Mouse (Mus musculus) heart, adult 2 months (tissue): ENCODE data around the gene Pip4p1. TPM values are rescaled to one million over a fixed set of nuclear protein-coding genes. Genes with fewer than 3 reads are reported as not detected.
A peak's percentile ranks its signal among the peaks of the same experiment; 100 is the strongest.

Experiments
- DNase-seq, 2 experiments: peaks; one replicate each; pipeline ENCODE4 v3.0.0; 2021
- H3K27ac ChIP-seq: fragments of 200-600 bp; 2 replicates; pipeline ENCODE4 v1.8.1; 2022
- H3K27me3 ChIP-seq: fragments of 200-500 bp; 2 replicates; pipeline ENCODE4 v1.6.1; 2012; ENCODE audit warnings: mild to moderate bottlenecking, low read length, inconsistent platforms, mixed read lengths; ENCODE audit not compliant: control insufficient read depth, insufficient read depth
- H3K36me3 ChIP-seq: fragments of 200-500 bp; 2 replicates; pipeline ENCODE4 v1.6.1; 2012; ENCODE audit warnings: low read length, inconsistent platforms; ENCODE audit not compliant: control insufficient read depth, insufficient read depth
- H3K4me1 ChIP-seq: fragments of 200-500 bp; 2 replicates; pipeline ENCODE4 v1.6.1; 2011; ENCODE audit warnings: low read length; ENCODE audit not compliant: control insufficient read depth, insufficient read depth
- H3K4me3 ChIP-seq: fragments of 200-600 bp; 2 replicates; pipeline ENCODE4 v1.8.1; 2022
- H3K79me2 ChIP-seq: fragments of 200-500 bp; replicated peaks from 2 replicates; pipeline ENCODE4 v1.6.1; 2012; ENCODE audit warnings: mild to moderate bottlenecking, inconsistent platforms, low read length, moderate library complexity, mixed read lengths; ENCODE audit not compliant: control insufficient read depth, insufficient read depth
- H3K9ac ChIP-seq: fragments of 200-500 bp; 2 replicates; pipeline ENCODE4 v1.6.1; 2012; ENCODE audit warnings: low read depth, mild to moderate bottlenecking, control low read depth, inconsistent platforms, low read length, mixed read lengths
- CTCF ChIP-seq: fragments of 200-600 bp; IDR thresholded peaks from 2 replicates; pipeline ENCODE4 v1.8.1; 2022; ENCODE audit warnings: antibody characterized with exemption, mild to moderate bottlenecking, moderate library complexity
- EP300 ChIP-seq: fragments of 200-500 bp; IDR thresholded peaks from 2 replicates; pipeline ENCODE4 v1.6.1; 2011; ENCODE audit warnings: low read depth, low read length, control low read depth; ENCODE audit not compliant: insufficient read depth
- POLR2A ChIP-seq: fragments of 200-500 bp; IDR thresholded peaks from 2 replicates; pipeline ENCODE4 v1.6.1; 2011; ENCODE audit warnings: mild to moderate bottlenecking, low read depth, low read length, control low read depth; ENCODE audit not compliant: insufficient read depth
- WGBS: fragments of 180-500 bp; shearing (Covaris S2); methylation state at CpG from one replicate; pipeline ENCODE4 v1.1.7; 2018; 5-methylcytosine and 5-hydroxymethylcytosine counted together
- intact Hi-C: fragments of 180-260 bp; cut with DNase I; formaldehyde crosslinking; loops from one replicate; pipeline ENCODE4 v1.15.1; 2025
- polyA plus RNA-seq: library from polyadenylated mRNA; depleted of rRNA; stranded (reverse); fragments of >200 nt; gene quantifications from 2 replicates; pipeline ENCODE4 v1.2.3, GENCODE M21; 2012
- total RNA-seq, 2 experiments: library from RNA; stranded (reverse); gene quantifications; 2 replicates each; pipeline ENCODE4 v1.2.3; 2021

The Pip4p1 gene
- total and polyA plus RNA-seq, 3 experiments: 18.6 to 30.5 (median 27.8) TPM

DNA sequence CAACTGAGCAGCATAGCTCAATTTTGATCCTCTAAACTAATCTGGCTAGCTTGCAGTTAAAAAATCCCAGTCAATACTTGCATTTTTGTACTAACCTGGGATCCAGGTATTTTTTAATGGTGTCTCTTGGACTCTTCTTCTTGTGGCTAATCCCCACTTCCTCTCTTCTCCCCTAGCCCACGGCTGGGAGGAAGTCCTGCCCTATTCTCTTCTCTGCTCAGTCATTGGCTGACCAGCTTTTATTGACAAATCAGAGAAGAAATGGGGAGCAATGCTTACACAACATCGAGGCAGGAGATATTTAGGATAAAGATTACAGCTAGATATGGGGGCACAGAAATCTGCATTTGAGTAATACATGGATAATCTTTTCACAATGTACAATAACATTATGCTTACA, 8.3 kb upstream of the Pip4p1 start:
- H3K27me3 ChIP-seq: no peaks in the 10 kb centered on the region
- TF ChIP-seq EP300 (no peak), POLR2A (no peak), CTCF (no peak)
- H3K4me1 ChIP-seq: peaks cover 1% of the 10 kb centered on the region; the same call in 1 of the 2 replicates
- H3K4me3 ChIP-seq: no peak overlapping the region
- intact Hi-C loops: no loop called here
- H3K9ac ChIP-seq: no peak overlapping the region
- H3K79me2 ChIP-seq: no peaks in the 10 kb centered on the region
- no peak overlapping the region for H3K27ac ChIP-seq
- 26% methylated on average over 2 of the region's 2 CpGs for WGBS
- DNase-seq: no peak
- H3K36me3 ChIP-seq: no peaks in the 10 kb centered on the region

DNA sequence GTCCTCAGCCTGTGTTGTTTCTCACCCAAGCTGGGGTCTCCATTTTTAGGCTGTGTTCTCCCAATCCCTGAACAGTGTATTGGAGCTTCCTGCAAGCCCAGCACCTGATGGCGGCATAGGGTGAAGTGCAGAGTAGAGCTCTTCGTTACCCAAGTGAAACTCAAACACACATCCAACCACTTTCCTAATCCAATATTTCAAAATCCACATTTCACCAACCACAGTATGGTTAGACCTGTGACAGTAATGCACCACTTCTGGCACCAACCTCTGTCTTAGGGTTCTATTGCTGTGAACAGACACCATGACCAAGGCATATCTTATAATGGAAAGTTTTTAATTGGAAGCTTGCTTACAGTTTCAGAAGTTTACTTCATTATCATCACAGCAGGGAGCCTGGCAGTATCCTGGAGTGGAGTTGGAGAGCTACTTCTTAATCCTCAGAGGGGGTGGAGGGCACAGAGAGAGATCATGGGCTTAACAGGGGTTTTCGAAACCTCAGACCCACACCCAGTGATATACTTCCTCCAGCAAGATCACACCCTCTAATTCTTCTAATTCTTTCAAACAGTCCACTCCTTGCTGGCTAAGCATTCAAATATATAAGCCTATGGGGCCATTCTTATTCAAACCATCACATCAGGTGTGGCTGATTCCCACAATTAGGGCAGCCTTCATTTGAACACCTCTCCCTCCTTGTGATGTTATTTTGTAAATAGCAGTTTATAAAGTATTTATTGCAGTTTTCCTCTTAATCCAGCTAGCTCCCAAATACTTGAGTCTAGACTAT, 7.7 kb upstream of the Pip4p1 start:
- TF ChIP-seq EP300: no peak
- no peak for TF ChIP-seq CTCF
- no peak for TF ChIP-seq POLR2A
- Histone ChIP-seq H3K9ac (no peak overlapping the region), H3K27me3 (no peaks in the 10 kb centered on the region), H3K36me3 (no peaks in the 10 kb centered on the region), H3K4me3 (no peak overlapping the region), H3K27ac (no peak overlapping the region), H3K79me2 (no peaks in the 10 kb centered on the region), H3K4me1 (no peaks in the 10 kb centered on the region)
- no peak for DNase-seq
- WGBS: 92% methylated on average over 3 of the region's 3 CpGs
- intact Hi-C loops: no loop called here

DNA sequence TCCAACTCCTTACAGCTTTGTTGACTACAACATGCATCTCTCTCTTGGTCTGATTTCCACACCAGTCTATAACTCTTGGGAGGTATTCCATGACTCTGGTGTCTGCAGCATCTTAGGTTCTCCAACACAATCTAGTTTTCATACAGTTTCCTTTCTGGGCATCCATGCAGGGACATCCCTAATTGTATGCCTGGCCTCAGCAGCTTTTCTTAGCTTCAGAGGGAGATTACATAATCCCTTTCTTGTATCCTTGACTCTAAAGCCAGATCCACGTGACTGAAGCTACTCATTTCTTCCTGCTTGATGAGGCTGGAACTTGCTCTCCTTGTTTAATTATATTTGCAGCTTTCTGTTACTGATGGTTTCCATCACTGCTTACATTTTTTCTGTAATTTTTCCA, 6.0 kb upstream of the Pip4p1 start:
- WGBS: 25% methylated on average over 1 of the region's 1 CpGs
- no peaks in the 10 kb centered on the region for H3K36me3 ChIP-seq
- H3K27ac ChIP-seq: no peak overlapping the region
- H3K4me1 ChIP-seq: peaks cover under 1% of the 10 kb centered on the region; the same call in 1 of the 2 replicates
- DNase-seq: no peak
- H3K4me3 ChIP-seq: no peak overlapping the region
- H3K9ac ChIP-seq: no peak overlapping the region
- intact Hi-C loops: no loop called here
- H3K27me3 ChIP-seq: no peaks in the 10 kb centered on the region
- no peak for TF ChIP-seq CTCF
- no peak for TF ChIP-seq EP300
- TF ChIP-seq POLR2A: no peak
- no peaks in the 10 kb centered on the region for H3K79me2 ChIP-seq

DNA sequence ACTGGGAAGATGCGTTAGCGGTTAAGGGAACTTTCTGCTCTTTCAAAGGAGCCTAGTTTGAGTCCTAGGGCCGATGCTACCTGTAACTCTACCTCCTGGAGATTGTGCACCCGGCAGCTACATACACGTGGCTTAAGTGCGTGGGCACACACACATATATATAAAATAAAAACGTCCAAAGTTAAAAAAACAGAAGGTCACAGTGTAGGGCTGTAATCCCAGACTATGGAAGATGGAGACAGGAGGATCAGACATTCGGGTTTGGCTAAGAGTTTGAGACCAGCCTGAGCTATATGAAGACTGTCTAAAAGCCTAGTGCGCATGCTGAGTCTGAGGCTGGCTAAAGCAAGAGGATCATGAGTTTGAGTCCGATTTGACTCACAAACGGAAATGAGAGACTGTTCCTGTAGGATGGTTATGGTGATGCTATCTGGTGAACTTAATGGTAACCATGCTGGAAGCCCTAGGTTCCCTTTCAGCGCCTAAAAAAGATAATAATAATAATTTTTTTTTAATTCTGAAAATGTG, 901 bp upstream of the Pip4p1 start:
- no peaks in the 10 kb centered on the region for H3K27me3 ChIP-seq
- peaks cover 2% of the 10 kb centered on the region for H3K36me3 ChIP-seq
- intact Hi-C loops: loop anchor here (1.0 to 5.0 kb wide), 3 partner anchors 13 to 124 kb away; partner anchors contain the start of genes Ccnb1ip1, Gm49342 and Parp2
- peak overlapping the region; percentile 60 for H3K4me3 ChIP-seq
- WGBS: 9% methylated on average over 12 of the region's 12 CpGs
- DNase-seq: no peak
- H3K27ac ChIP-seq: peak overlapping the region; percentile 88
- H3K79me2 ChIP-seq: no peaks in the 10 kb centered on the region
- no peak for TF ChIP-seq POLR2A
- peak overlapping the region; percentile 63 for H3K9ac ChIP-seq
- peaks cover 2% of the 10 kb centered on the region for H3K4me1 ChIP-seq

DNA sequence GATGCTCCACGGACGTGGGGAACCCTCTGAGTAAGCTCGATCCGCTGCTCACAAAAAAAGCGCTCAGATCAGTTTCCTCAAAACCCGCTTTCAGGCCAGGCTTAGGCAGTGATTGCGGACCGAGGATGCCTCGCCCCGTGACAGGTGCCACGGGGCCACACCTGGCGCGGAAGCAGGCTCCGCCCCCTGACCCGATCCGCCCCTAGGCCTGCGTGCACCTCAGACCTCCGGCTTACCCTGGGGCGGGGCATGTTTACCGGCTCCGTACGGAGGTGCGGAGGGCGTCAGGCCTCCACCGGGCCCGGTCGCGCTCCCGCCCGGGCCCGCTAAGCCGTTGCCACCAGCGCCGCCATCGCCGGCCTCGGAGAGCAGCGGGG, 291 bp downstream of the Pip4p1 start:
- H3K9ac ChIP-seq: peak overlapping the region; percentile 88
- peaks cover 3% of the 10 kb centered on the region for H3K4me1 ChIP-seq
- peaks cover 2% of the 10 kb centered on the region for H3K36me3 ChIP-seq
- intact Hi-C loops: loop anchor here (2.0 to 5.0 kb wide), 2 partner anchors 14 to 123 kb away; partner anchors contain the start of genes Ccnb1ip1, Gm49342 and Parp2
- under 1% methylated on average over 38 of the region's 38 CpGs for WGBS
- H3K27me3 ChIP-seq: no peaks in the 10 kb centered on the region
- H3K27ac ChIP-seq: peak overlapping the region; percentile 97
- no peak for TF ChIP-seq EP300
- TF ChIP-seq POLR2A: no peak
- no peak for TF ChIP-seq CTCF
- no peaks in the 10 kb centered on the region for H3K79me2 ChIP-seq
- H3K4me3 ChIP-seq: peak overlapping the region; percentile 97
- DNase-seq: no peak

DNA sequence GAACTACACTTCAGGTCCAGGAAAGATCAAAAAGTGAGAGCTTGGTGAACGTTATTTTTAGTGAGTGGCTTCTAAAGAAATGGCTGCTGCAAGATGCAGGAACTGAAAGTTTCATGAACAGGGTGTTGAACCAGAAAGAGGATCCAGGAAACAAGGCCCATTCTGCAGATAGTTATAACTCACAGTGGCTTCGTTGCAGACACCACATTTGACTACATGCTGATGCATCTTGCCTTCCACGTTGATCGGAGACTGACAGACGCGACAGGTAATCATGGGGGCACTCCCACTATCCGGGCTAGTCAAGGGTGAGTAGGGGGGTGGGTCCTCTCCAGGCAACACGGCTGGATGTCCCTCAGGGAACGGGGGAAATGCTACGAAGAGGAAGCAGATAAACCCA, 705 bp downstream of the Pip4p1 start:
- Histone ChIP-seq H3K36me3 (peaks cover 2% of the 10 kb centered on the region), H3K4me1 (peaks cover 3% of the 10 kb centered on the region), H3K27ac (peak overlapping the region; percentile 97), H3K4me3 (peak overlapping the region; percentile 97), H3K27me3 (no peaks in the 10 kb centered on the region), H3K9ac (peak overlapping the region; percentile 88), H3K79me2 (no peaks in the 10 kb centered on the region)
- TF ChIP-seq POLR2A: no peak
- TF ChIP-seq EP300: no peak
- no peak for TF ChIP-seq CTCF
- intact Hi-C loops: loop anchor here (2.0 to 5.0 kb wide), 2 partner anchors 15 to 123 kb away; partner anchors contain the start of genes Ccnb1ip1, Gm49342 and Parp2
- 6% methylated on average over 10 of the region's 10 CpGs for WGBS
- DNase-seq: no peak
